Mouse (Mus musculus) B cell, adult (primary cell): ENCODE data around the gene Olfr955. TPM values are rescaled to one million over a fixed set of nuclear protein-coding genes. Genes with fewer than 3 reads are reported as not detected.

Experiments
- total RNA-seq: library from RNA; stranded (reverse); gene quantifications from 4 replicates; pipeline ENCODE4 v1.2.4, GENCODE M21; 2023; ENCODE audit not compliant: inconsistent age

Gene Olfr955
- total RNA-seq: not detected in 4 replicates

GRCm38 (mm10) chr9:39471844-39472243 lies at the start of gene Olfr955:
Gene Olfr955, minus strand, starts transcription at chr9:39471944.

GRCm38 (mm10) chr9:39515531-39515930 lies 43.8 kb upstream of the Olfr955 start, which contains the start of gene Olfr957:
Gene Olfr957, minus strand, starts transcription at chr9:39515809.

GRCm38 (mm10) chr9:39493895-39494294 lies 22.2 kb upstream of the Olfr955 start, which contains the start of gene Olfr44:
Gene Olfr44, minus strand, starts transcription at chr9:39493995.

GRCm38 (mm10) chr9:39456401-39456800 lies 15.3 kb downstream of the Olfr955 start, which contains the start of gene Olfr954:
Gene Olfr954, plus strand, starts transcription at chr9:39456701.

GRCm38 (mm10) chr9:39427048-39427447 lies 44.7 kb downstream of the Olfr955 start, which contains the start of gene Olfr952:
Gene Olfr952, minus strand, starts transcription at chr9:39427148.

Other genes starting within 250 kb of the Olfr955 start
- not detected in 4 replicates for gene Olfr1537, start 221.9 kb downstream of the Olfr955 start, total RNA-seq
- gene Olfr945, start 195.1 kb downstream of the Olfr955 start, total RNA-seq: not detected in 4 replicates
- not detected in 4 replicates for gene Olfr948, start 145.9 kb downstream of the Olfr955 start, total RNA-seq
- not detected in 4 replicates for gene Olfr951, start 84.5 kb downstream of the Olfr955 start, total RNA-seq
- gene Olfr952, start 44.8 kb downstream of the Olfr955 start, total RNA-seq: not detected in 4 replicates
- gene Olfr954, start 15.2 kb downstream of the Olfr955 start, total RNA-seq: not detected in 4 replicates
- not detected in 4 replicates for gene Olfr44, start 22.1 kb upstream of the Olfr955 start, total RNA-seq
- not detected in 4 replicates for gene Olfr957, start 43.9 kb upstream of the Olfr955 start, total RNA-seq
- gene Olfr958, start 82.1 kb upstream of the Olfr955 start, total RNA-seq: not detected in 4 replicates
- gene Olfr959, start 103.6 kb upstream of the Olfr955 start, total RNA-seq: not detected in 4 replicates
- not detected in 4 replicates for gene AW551984, start 132.5 kb upstream of the Olfr955 start, total RNA-seq
- gene Olfr148, start 138.7 kb upstream of the Olfr955 start, total RNA-seq: not detected in 4 replicates
- not detected in 4 replicates for gene Olfr960, start 149.4 kb upstream of the Olfr955 start, total RNA-seq
- not detected in 4 replicates for gene Olfr961, start 173.1 kb upstream of the Olfr955 start, total RNA-seq
- gene Olfr963, start 195.3 kb upstream of the Olfr955 start, total RNA-seq: not detected in 4 replicates
- gene Olfr149, start 235.2 kb upstream of the Olfr955 start, total RNA-seq: not detected in 4 replicates
- not detected in 4 replicates for gene Olfr965, start 239.4 kb upstream of the Olfr955 start, total RNA-seq